Mouse (Mus musculus): ENCODE data around the gene Selplg.
A peak's percentile ranks its signal among the peaks of the same experiment; 100 is the strongest.

GRCm38 (mm10) chr5:113772450-113772895 lies 60.0 kb downstream of the Selplg start, which contains the start of the genes Sart3 and Iscu:
- TF ChIP-seq CTCF (IDR thresholded peaks at IDR 0.05; ENCODE audit: borderline replicate concordance, insufficient read depth, low read length) = no peak
- peak; percentile 79 for TF ChIP-seq POLR2A (IDR thresholded peaks at IDR 0.05; ENCODE audit: low read depth, low read length)

All from embryonic fibroblast, embryonic 13.5 days (primary cell).